Comparison of ENCODE assay signal across 23 mouse cellular contexts in genomic region chr1:131989476-131989875, GRCm38 (mm10). TPM values are rescaled to one million over a fixed set of nuclear protein-coding genes. Genes with fewer than 3 reads are reported as not detected.
DNase-seq lines count a peak whose midpoint lies in the region; ATAC-seq and TF ChIP-seq lines count a peak whose summit lies in the region.
"Had no signal": no experiment of that assay in that cellular context is flagged by ENCODE, and none has a peak within 500 bp of the region (broad histone marks: within the 10 kb centered on the region; RNA-seq: fewer than 3 reads in every experiment).

No protein-coding gene starts in this region.

- TF ChIP-seq POLR2A in thymus, adult 2 months (IDR thresholded peaks at IDR 0.05; ENCODE audit: control insufficient read depth, extremely low read depth, insufficient read depth, low read length, poor library complexity), result no peak

- TF ChIP-seq EP300 in liver, postnatal 0 days (IDR thresholded peaks at IDR 0.05; ENCODE audit: low read depth), result no peak

- WGBS in liver, postnatal 0 days (ENCODE audit: insufficient replicate concordance), result 77% methylated on average over 4 of the region's 4 CpGs
- 78% methylated on average over 4 of the region's 4 CpGs for whole genome bisulfite sequencing in liver, embryonic 11.5 days
- 91% methylated on average over 4 of the region's 4 CpGs for WGBS in thymus, adult 2 months

- no peak overlapping the region for H3K4me2 ChIP-seq in liver, postnatal 0 days (ENCODE audit: low read depth, low read length)
- no peak overlapping the region for H3K4me2 ChIP-seq in liver, embryonic 11.5 days
- H3K4me2 ChIP-seq: embryonic facial prominence, embryonic 13.5 days; embryonic facial prominence, embryonic 15.5 days; forebrain, embryonic 12.5 days had no signal

- no peaks in the 10 kb centered on the region for H3K36me3 ChIP-seq in liver, postnatal 0 days (replicated peaks; ENCODE audit: insufficient read depth, low read length)
- no peaks in the 10 kb centered on the region for H3K36me3 ChIP-seq in liver, embryonic 11.5 days (ENCODE audit: control insufficient read depth, insufficient read depth, low read length)
- no peaks in the 10 kb centered on the region for H3K36me3 ChIP-seq in thymus, adult 2 months (ENCODE audit: control insufficient read depth, insufficient read depth, low read length)
- H3K36me3 ChIP-seq: embryonic facial prominence, embryonic 13.5 days; embryonic facial prominence, embryonic 15.5 days; forebrain, embryonic 12.5 days had no signal

- H3K9ac ChIP-seq in liver, postnatal 0 days (replicated peaks), result no peak overlapping the region
- H3K9ac ChIP-seq in liver, embryonic 11.5 days (ENCODE audit: low read depth, low read length), result no peak overlapping the region
- H3K9ac ChIP-seq: embryonic facial prominence, embryonic 13.5 days; embryonic facial prominence, embryonic 15.5 days; forebrain, embryonic 12.5 days had no signal

- H3K27me3 ChIP-seq in liver, postnatal 0 days (ENCODE audit: insufficient read depth, low read length), result no peaks in the 10 kb centered on the region
- H3K27me3 ChIP-seq in liver, embryonic 11.5 days (replicated peaks; ENCODE audit: control insufficient read depth, insufficient read depth, low read length), result no peaks in the 10 kb centered on the region
- H3K27me3 ChIP-seq in thymus, adult 2 months (ENCODE audit: control insufficient read depth, insufficient read depth, low read length), result no peaks in the 10 kb centered on the region
- H3K27me3 ChIP-seq: embryonic facial prominence, embryonic 13.5 days; embryonic facial prominence, embryonic 15.5 days; forebrain, embryonic 12.5 days had no signal

- peaks cover 7% of the 10 kb centered on the region for H3K4me1 ChIP-seq in liver, postnatal 0 days (ENCODE audit: insufficient read depth)
- no peaks in the 10 kb centered on the region for H3K4me1 ChIP-seq in liver, embryonic 11.5 days (replicated peaks; ENCODE audit: control insufficient read depth, insufficient read depth, low read length)
- peaks cover 25% of the 10 kb centered on the region for H3K4me1 ChIP-seq in brown adipose tissue, adult 24 weeks (ENCODE audit: control insufficient read depth, insufficient read depth, insufficient read length, low read length)
- no peaks in the 10 kb centered on the region for H3K4me1 ChIP-seq in thymus, adult 2 months (replicated peaks; ENCODE audit: control insufficient read depth, insufficient read depth, low read length)
- H3K4me1 ChIP-seq: embryonic facial prominence, embryonic 13.5 days; embryonic facial prominence, embryonic 15.5 days; forebrain, embryonic 10.5 days; forebrain, embryonic 12.5 days had no signal

- H3K9me3 ChIP-seq in liver, postnatal 0 days (ENCODE audit: low read length), result no peaks in the 10 kb centered on the region
- H3K9me3 ChIP-seq in liver, embryonic 11.5 days (ENCODE audit: control insufficient read depth, low read length), result no peaks in the 10 kb centered on the region
- H3K9me3 ChIP-seq: embryonic facial prominence, embryonic 13.5 days; embryonic facial prominence, embryonic 15.5 days; forebrain, embryonic 10.5 days; forebrain, embryonic 12.5 days had no signal

- peak; percentile 91 for DNase-seq in heart, adult 11 months
- no peak for DNase-seq in heart, postnatal 14 days
- DNase-seq in liver, postnatal 0 days, result no peak
- no peak for DNase-seq in liver, embryonic 11.5 days (ENCODE audit: low spot score)
- DNase-seq in thymus, adult 2 months, result no peak
- DNase-seq: adrenal gland, adult 8-10 months; adrenal gland, postnatal 14 days; adrenal gland, postnatal 36 days; cerebellum, adult 11 months; cerebellum, adult 18-20 months; cerebellum, adult 8-10 months; cerebellum, adult 9-11 months; cerebellum, postnatal 14 days; cerebellum, postnatal 36 days; embryo, embryonic 11 days had no signal

- H3K4me3 ChIP-seq in liver, postnatal 0 days (ENCODE audit: low read depth, low read length), result no peak overlapping the region
- no peak overlapping the region for H3K4me3 ChIP-seq in liver, embryonic 11.5 days (ENCODE audit: low read depth, low read length)
- H3K4me3 ChIP-seq in brown adipose tissue, adult 24 weeks (ENCODE audit: insufficient read depth, low read depth, low read length), result no peak overlapping the region
- H3K4me3 ChIP-seq in thymus, adult 2 months (ENCODE audit: control insufficient read depth, insufficient read depth, low read length), result no peak overlapping the region
- H3K4me3 ChIP-seq: embryonic facial prominence, embryonic 13.5 days; embryonic facial prominence, embryonic 15.5 days; erythroblast, embryonic 14.5 days; forebrain, embryonic 10.5 days; forebrain, embryonic 12.5 days had no signal

- no peak for ATAC-seq in liver, postnatal 0 days
- no peak for ATAC-seq in liver, embryonic 11.5 days (replicated peaks; ENCODE audit: low FRiP score)
- ATAC-seq: forebrain, embryonic 14.5 days; forebrain, embryonic 16.5 days had no signal

- intact Hi-C loops in heart, postnatal 14 days (cut with DNase I), result no loop called here

- H3K27ac ChIP-seq in liver, postnatal 0 days (ENCODE audit: low read depth), result peak overlapping the region; percentile 74
- no peak overlapping the region for H3K27ac ChIP-seq in liver, embryonic 11.5 days (ENCODE audit: low read depth, low read length)
- peak overlapping the region; percentile 85 for H3K27ac ChIP-seq in brown adipose tissue, adult 24 weeks (replicated peaks; ENCODE audit: low read depth, low read length)
- H3K27ac ChIP-seq in thymus, adult 2 months (ENCODE audit: control insufficient read depth, insufficient read depth, low read length), result no peak overlapping the region
- H3K27ac ChIP-seq: embryonic facial prominence, embryonic 13.5 days; embryonic facial prominence, embryonic 15.5 days; forebrain, embryonic 10.5 days; forebrain, embryonic 12.5 days had no signal

- no peak for TF ChIP-seq CTCF in liver, postnatal 0 days (IDR thresholded peaks at IDR 0.05; ENCODE audit: low read depth)
- TF ChIP-seq CTCF in thymus, adult 2 months (IDR thresholded peaks at IDR 0.05; ENCODE audit: borderline replicate concordance, control insufficient read depth, extremely low read depth, insufficient read depth, low read length, poor library complexity), result no peak

RNA-seq across cellular contexts. Expression of gene Elk4, which starts 17.9 kb away (rescaled TPM):
- total RNA-seq in heart, postnatal 14 days (2021), result 100 to 1,000 TPM; 105 to 111 TPM
- polyA plus RNA-seq in liver, postnatal 0 days (2015; fragmentation: Nextera tagmentation; extraction: Ambion mirVana), result 10.7 and 14.6 TPM in 2 replicates
- polyA plus RNA-seq in liver, embryonic 11.5 days (2014; fragmentation: Nextera tagmentation; extraction: Ambion mirVana), result 17.8 and 20.9 TPM in 2 replicates
- 38.8 and 47.3 TPM in 2 replicates for polyA plus RNA-seq in brown adipose tissue, adult 24 weeks (2012; ENCODE audit: insufficient read depth, insufficient read length, missing spikeins)
- 82.3 and 101 TPM in 2 replicates for polyA plus RNA-seq in thymus, adult 2 months (2012; rRNA removed)

RNA-seq across cellular contexts. Expression of gene Slc45a3, which starts 26.7 kb away (rescaled TPM):
- 1 to 10 TPM; 6.1 to 8.2 TPM for total RNA-seq in heart, postnatal 14 days (2021)
- 4.3 and 6.0 TPM in 2 replicates for polyA plus RNA-seq in liver, postnatal 0 days (2015; fragmentation: Nextera tagmentation; extraction: Ambion mirVana)
- polyA plus RNA-seq in liver, embryonic 11.5 days (2014; fragmentation: Nextera tagmentation; extraction: Ambion mirVana), result 3.5 and 3.8 TPM in 2 replicates
- 0.44 TPM in 1 of 2 replicates, not detected in the other for polyA plus RNA-seq in brown adipose tissue, adult 24 weeks (2012; ENCODE audit: insufficient read depth, insufficient read length, missing spikeins)
- polyA plus RNA-seq in thymus, adult 2 months (2012; rRNA removed), result 6.4 and 7.1 TPM in 2 replicates

Comparison
In these comparisons a context has a peak if more than half of its experiments do, and no peak if none do; other contexts are left out.
1. H3K27ac ChIP-seq: peak in liver, postnatal 0 days (single experiment) and brown adipose tissue, adult 24 weeks (single experiment); none in liver, embryonic 11.5 days (single experiment) and thymus, adult 2 months (single experiment).